Mouse (Mus musculus) brain, embryonic 14.5 days (tissue): ENCODE results near the gene Scn1b.

Experiments used
- CTCF ChIP-seq: fragments of 200-500 bp; IDR thresholded peaks from 2 replicates; pipeline ENCODE4 v1.5.1; 2012; ENCODE audit warnings: inconsistent platforms, mild to moderate bottlenecking, moderate library complexity, borderline replicate concordance; ENCODE audit not compliant: insufficient read depth, insufficient read length; ENCODE audit errors: extremely low read depth
- POLR2A ChIP-seq: fragments of 200-500 bp; IDR thresholded peaks from 2 replicates; pipeline ENCODE4 v1.6.1; 2012; ENCODE audit warnings: mild to moderate bottlenecking, inconsistent platforms, borderline replicate concordance; ENCODE audit not compliant: poor library complexity, insufficient read depth, insufficient read length, severe bottlenecking; ENCODE audit errors: extremely low read depth

GRCm38 (mm10) chr7:31149751-31150565 is 23.2 kb upstream of the Scn1b start:
- TF ChIP-seq POLR2A: no peak
- no peak for TF ChIP-seq CTCF
